Mouse (Mus musculus) cerebellum, adult 2 months (tissue): ENCODE data around the gene Btbd35f1.
"Not testable (repeated sequence)": the region's sequence is repeated elsewhere in the genome, so short reads cannot be mapped to it uniquely, and the experiment has no call there.

Experiments
- CTCF ChIP-seq: fragments of 200-500 bp; IDR thresholded peaks from 2 replicates; pipeline ENCODE4 v1.5.1; 2011; ENCODE audit warnings: low read depth, mild to moderate bottlenecking, control low read depth, low read length, moderate library complexity, borderline replicate concordance; ENCODE audit not compliant: insufficient read depth
- POLR2A ChIP-seq: fragments of 200-500 bp; IDR thresholded peaks from 2 replicates; pipeline ENCODE4 v1.6.1; 2011; ENCODE audit warnings: low read length, control low read depth, borderline replicate concordance; ENCODE audit not compliant: insufficient read depth

DNA sequence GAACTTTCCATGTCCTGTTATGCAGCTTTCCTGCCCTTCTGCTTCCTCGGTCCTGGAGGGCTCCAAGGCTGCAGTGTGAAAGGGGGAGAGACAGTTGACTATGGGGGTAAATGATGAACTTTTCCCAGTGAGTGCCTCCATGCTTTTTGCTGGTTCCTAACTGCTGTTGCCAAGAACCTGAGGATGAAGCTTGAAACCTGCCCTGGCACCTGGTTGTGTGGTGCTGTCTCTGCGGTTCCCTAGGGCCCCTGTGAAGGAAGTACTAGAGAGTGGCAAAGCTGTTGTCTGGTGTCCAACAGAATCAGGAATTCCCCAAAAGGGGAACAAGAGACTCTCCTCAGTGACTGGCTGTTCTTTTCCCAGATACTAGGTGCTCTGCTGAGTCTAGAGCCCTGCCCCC is 41.2 kb downstream of the Btbd35f1 start:
- not testable (repeated sequence) for TF ChIP-seq CTCF, POLR2A
